Mouse (Mus musculus) layer of hippocampus, adult 2 months (tissue): ENCODE measurements around the gene Nfatc3. TPM values are rescaled to one million over a fixed set of nuclear protein-coding genes. Genes with fewer than 3 reads are reported as not detected.

Source experiments
- DNase-seq, 2 experiments: peaks; one replicate each; pipeline ENCODE4 v3.0.0; 2022; ENCODE audit warnings: low spot score in 2 of 2
- H3K27ac ChIP-seq: fragments of 200-600 bp; 2 replicates; pipeline ENCODE4 v1.8.1; 2022
- H3K4me3 ChIP-seq: fragments of 200-600 bp; 2 replicates; pipeline ENCODE4 v1.8.1; 2022; ENCODE audit warnings: mild to moderate bottlenecking
- CTCF ChIP-seq: fragments of 200-600 bp; conservative IDR thresholded peaks from 2 replicates; pipeline ENCODE4 v1.8.1; 2022; ENCODE audit warnings: antibody characterized with exemption, mild to moderate bottlenecking, moderate library complexity
- total RNA-seq, 2 experiments: library from RNA; stranded (reverse); gene quantifications; 2 replicates each; pipeline ENCODE4 v1.2.3; 2021

Nfatc3 gene
- total RNA-seq, 2 experiments from 2014 or later: 12.4 to 12.7 TPM

DNA sequence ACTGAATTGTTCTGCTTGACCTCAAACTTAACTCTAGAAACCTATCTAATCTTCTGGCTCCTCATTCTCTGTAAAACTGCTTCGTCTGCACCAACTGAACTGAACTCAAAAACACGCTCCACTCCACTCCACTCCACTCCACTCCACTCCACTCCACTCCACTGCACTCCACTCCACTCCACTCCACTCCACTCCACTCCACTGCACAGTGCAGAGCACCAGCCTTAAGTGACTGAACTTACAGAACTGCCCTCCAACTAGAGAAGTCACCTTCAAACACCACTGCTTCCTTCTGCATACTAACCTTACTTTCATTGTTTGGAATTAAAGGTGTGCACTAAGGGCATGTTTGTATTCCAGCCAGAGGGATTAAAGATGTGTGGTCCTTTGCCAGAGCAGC lies 53.4 kb downstream of the Nfatc3 start:
- DNase-seq: no peak
- H3K27ac ChIP-seq: no peak overlapping the region
- no peak overlapping the region for H3K4me3 ChIP-seq
- TF ChIP-seq CTCF: no peak

- Histone ChIP-seq H3K4me3 (no peak overlapping the region), H3K27ac (no peak overlapping the region)
- no peak for DNase-seq
- no peak for TF ChIP-seq CTCF
Observed at GRCm38 (mm10) chr8:106112514-106112913, 53.9 kb downstream of the Nfatc3 start.

DNA sequence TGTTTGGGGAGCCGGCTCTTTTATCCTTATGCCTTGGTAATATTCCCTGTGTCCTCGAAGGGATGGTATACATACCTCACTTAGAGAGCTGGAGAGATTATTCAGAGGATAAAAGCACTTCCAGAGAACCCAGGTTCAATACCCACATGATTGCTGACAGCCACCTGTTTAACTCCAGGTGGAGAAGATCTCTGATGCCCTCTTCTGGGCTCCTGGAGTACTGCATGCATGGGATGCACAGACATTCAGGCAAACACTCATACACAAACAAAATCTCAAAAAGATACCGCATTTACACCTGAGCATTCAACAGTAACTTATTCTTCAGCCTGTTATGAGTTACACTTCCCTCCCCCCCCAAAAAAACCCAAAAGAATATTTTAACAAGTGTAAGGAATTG lies 57.3 kb downstream of the Nfatc3 start:
- DNase-seq: no peak
- peak; percentile 72 for TF ChIP-seq CTCF
- Histone ChIP-seq H3K27ac (no peak overlapping the region), H3K4me3 (no peak overlapping the region)

- no peak overlapping the region for H3K27ac ChIP-seq
- peak; percentile 30; the same call in 1 of the 2 replicates for TF ChIP-seq CTCF
- no peak overlapping the region for H3K4me3 ChIP-seq
- DNase-seq: no peak
Observed at GRCm38 (mm10) chr8:106123443-106123842, 64.8 kb downstream of the Nfatc3 start.

GRCm38 (mm10) chr8:106126055-106126454 lies 67.4 kb downstream of the Nfatc3 start:
- no peak for TF ChIP-seq CTCF
- H3K4me3 ChIP-seq: no peak overlapping the region
- no peak overlapping the region for H3K27ac ChIP-seq
- no peak for DNase-seq

- DNase-seq: no peak
- H3K27ac ChIP-seq: no peak overlapping the region
- no peak overlapping the region for H3K4me3 ChIP-seq
- TF ChIP-seq CTCF: peak; percentile 28; the same call in 1 of the 2 replicates
Observed at GRCm38 (mm10) chr8:106127054-106127453, 68.4 kb downstream of the Nfatc3 start.

DNA sequence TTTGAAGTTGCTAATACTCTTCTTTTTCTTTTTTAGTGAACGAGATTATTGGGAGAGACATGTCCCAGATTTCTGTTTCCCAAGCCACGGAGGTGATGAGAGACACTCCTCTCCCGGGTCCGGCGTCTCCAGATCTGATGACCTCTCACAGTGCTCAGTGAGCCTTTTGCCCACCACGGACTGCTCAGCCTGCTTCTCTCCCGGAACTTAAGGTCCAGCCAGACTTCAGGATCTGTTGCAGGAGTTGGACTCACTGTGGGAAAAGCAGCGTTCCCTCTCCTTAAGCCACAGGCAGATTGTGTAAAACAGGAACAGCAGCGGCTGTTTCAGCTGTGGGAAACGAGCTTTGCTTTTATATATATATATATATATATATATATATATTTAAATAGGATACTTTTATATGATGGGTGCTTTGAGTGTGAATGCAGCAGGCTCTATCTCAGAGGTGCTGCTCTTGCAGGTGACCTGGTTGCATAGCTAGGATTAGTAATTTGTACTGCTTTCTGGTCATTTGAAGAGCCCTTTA lies 69.3 kb downstream of the Nfatc3 start:
- DNase-seq: no peak
- H3K4me3 ChIP-seq: no peak overlapping the region
- no peak for TF ChIP-seq CTCF
- no peak overlapping the region for H3K27ac ChIP-seq

GRCm38 (mm10) chr8:106129232-106129930 lies 70.7 kb downstream of the Nfatc3 start:
- Histone ChIP-seq H3K27ac (no peak overlapping the region), H3K4me3 (no peak overlapping the region)
- no peak for DNase-seq
- no peak for TF ChIP-seq CTCF

DNA sequence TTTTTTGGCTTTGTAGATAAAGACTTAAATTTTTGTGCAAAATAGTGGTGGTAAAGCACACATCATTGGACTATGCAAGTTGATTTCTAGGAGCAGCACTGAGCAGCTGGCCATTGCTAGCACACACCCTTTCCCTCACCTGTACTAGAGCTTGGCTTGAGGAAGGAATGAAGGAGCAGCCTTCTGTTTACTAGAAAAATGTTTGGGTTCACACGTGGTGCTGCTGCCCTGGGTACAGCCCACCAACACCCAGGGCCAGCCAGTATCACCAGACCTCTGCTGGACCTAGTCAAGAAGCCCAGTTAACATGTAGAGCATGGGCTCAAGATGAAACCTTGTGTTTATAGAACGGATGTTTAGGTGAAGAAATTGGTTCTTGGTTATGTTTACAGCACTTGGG lies 71.4 kb downstream of the Nfatc3 start:
- Histone ChIP-seq H3K4me3 (no peak overlapping the region), H3K27ac (no peak overlapping the region)
- no peak for DNase-seq
- no peak for TF ChIP-seq CTCF

- no peak for DNase-seq
- Histone ChIP-seq H3K27ac (no peak overlapping the region), H3K4me3 (no peak overlapping the region)
- no peak for TF ChIP-seq CTCF
Observed at GRCm38 (mm10) chr8:106130505-106130904, 71.9 kb downstream of the Nfatc3 start.

DNA sequence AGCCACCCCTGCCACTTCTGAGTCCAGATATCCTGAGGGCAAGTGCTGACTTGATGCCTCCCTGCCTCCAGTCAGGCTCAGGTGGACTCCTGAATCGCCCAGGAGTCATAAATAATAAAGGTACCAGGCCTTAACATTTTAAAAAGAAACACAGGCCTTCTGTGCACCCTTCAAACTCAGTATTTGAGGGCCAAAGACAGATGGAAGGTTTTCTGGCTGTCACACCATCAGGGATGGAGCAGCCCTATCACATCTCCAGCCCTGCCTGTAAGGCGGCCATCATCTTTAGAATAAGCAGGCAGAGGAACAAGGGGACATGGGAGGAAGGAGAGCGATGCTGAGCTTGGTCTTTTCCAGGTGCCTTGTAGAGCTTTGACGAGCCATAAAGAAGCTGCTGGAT lies 72.4 kb downstream of the Nfatc3 start:
- DNase-seq: no peak
- TF ChIP-seq CTCF: no peak
- Histone ChIP-seq H3K27ac (no peak overlapping the region), H3K4me3 (no peak overlapping the region)

DNA sequence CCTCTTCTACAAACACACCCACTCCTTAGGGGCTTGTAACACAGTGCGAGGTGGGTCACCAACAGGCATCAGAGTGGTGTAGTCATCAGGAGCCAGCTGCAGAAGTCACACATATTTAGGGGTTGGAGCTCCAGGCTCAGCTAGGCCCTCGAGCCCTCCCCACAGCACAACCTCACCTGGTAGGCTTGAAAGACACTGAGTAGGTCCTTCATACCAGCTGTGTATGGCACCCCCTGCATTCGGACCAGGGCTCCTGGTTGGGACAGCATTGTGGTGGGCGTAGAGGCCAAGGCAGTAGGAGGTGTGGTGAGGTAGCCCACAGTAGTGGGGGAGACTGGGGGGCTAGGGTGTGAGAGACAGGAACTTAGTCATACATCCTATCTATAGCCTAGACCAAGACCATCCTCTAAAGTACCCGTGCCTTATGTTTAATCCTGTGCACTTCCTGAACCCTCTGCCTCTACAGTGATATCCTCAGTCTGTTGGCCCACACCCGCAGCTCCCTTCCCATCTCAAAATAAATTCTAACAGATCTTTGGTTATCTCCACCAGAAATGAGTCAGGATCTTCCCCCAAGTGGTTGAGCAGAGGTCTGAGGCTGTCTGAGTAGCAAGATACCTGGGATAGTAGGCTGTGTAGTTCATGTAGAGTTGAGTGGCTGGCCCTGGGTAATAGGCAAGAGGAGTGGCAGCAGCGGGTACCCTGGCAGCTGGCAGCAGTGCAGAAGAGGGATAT lies 73.0 kb downstream of the Nfatc3 start:
- no peak for TF ChIP-seq CTCF
- no peak for DNase-seq
- Histone ChIP-seq H3K4me3 (no peak overlapping the region), H3K27ac (no peak overlapping the region)

DNA sequence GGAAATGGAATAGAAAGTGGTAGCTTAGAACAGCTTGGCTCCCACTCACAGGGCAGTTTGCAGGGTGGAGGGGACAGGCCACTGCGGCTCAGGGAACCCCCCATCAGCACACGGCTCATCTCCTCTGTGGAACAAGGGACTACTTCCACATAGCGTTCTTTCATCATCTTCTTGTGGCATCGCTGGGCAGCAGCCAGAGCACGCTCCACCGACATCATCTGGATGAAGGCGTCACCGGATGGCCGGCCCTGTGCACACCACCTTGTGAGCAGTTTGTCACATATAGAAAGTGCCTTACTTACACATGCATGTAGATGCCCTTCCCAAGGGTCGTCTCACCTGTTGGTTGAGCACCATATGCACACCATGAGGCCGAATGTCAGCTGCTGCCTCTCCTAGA lies 73.7 kb downstream of the Nfatc3 start:
- DNase-seq: no peak
- H3K27ac ChIP-seq: no peak overlapping the region
- no peak for TF ChIP-seq CTCF
- no peak overlapping the region for H3K4me3 ChIP-seq

DNA sequence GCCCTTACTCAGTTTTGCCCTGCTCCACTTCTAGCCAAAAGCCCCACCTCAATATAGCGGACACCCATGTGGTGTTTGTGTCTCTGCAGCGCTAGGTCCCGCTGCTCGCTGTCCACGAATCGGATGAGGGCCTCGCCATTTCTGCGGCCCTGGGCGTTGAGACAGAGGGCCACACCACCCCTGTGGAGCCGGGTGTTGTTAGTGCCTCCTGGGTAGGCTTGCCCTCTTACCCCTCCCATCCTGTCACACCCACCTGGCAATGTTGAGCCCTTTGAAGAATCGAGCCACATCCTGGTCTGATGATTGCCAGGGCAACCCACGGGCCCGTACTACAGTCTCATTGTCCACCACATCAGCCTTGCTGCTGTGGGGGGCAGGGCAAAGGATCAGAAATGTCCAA lies 74.9 kb downstream of the Nfatc3 start:
- Histone ChIP-seq H3K27ac (no peak overlapping the region), H3K4me3 (no peak overlapping the region)
- no peak for DNase-seq
- no peak for TF ChIP-seq CTCF
